In genomic region chr12:104908024-104908781, GRCm38 (mm10) we compare ENCODE assay signal across 13 mouse cellular contexts. TPM values are rescaled to one million over a fixed set of nuclear protein-coding genes. Genes with fewer than 3 reads are reported as not detected.
DNase-seq lines count a peak whose midpoint lies in the region; ATAC-seq lines count a peak whose summit lies in the region.
"Had no signal": no experiment of that assay in that cellular context is flagged by ENCODE, and none has a peak within 500 bp of the region (broad histone marks: within the 10 kb centered on the region; RNA-seq: fewer than 3 reads in every experiment).

No protein-coding gene starts in this region.

- H3K36me3 ChIP-seq in forebrain, embryonic 10.5 days (replicated peaks) = no peaks in the 10 kb centered on the region
- no peaks in the 10 kb centered on the region for H3K36me3 ChIP-seq in forebrain, embryonic 11.5 days (ENCODE audit: control insufficient read depth, insufficient read depth, low read length)
- H3K36me3 ChIP-seq in neural tube, embryonic 15.5 days = no peaks in the 10 kb centered on the region
- H3K36me3 ChIP-seq in liver, embryonic 11.5 days (ENCODE audit: control insufficient read depth, insufficient read depth, low read length) = no peaks in the 10 kb centered on the region
- H3K36me3 ChIP-seq: hindbrain, embryonic 15.5 days had no signal

- H3K9me3 ChIP-seq in forebrain, embryonic 10.5 days = peaks cover 5% of the 10 kb centered on the region; the same call in 1 of the 2 replicates
- H3K9me3 ChIP-seq in forebrain, embryonic 11.5 days (ENCODE audit: control insufficient read depth, low read length) = no peaks in the 10 kb centered on the region
- H3K9me3 ChIP-seq in neural tube, embryonic 15.5 days (replicated peaks) = no peaks in the 10 kb centered on the region
- peaks cover 4% of the 10 kb centered on the region; the same call in 1 of the 2 replicates for H3K9me3 ChIP-seq in liver, embryonic 11.5 days (ENCODE audit: control insufficient read depth, low read length)
- H3K9me3 ChIP-seq: hindbrain, embryonic 15.5 days had no signal

- H3K27me3 ChIP-seq in forebrain, embryonic 10.5 days (ENCODE audit: poor library complexity, severe bottlenecking) = peaks cover 67% of the 10 kb centered on the region
- H3K27me3 ChIP-seq in forebrain, embryonic 11.5 days (ENCODE audit: control insufficient read depth, insufficient read depth, low read length) = no peaks in the 10 kb centered on the region; the same call in 1 of the 2 replicates
- H3K27me3 ChIP-seq in neural tube, embryonic 15.5 days (replicated peaks) = 0 out of 2 replicates have a peak, but pooled peaks cover 3% of the 10 kb centered on the region
- H3K27me3 ChIP-seq in liver, embryonic 11.5 days (replicated peaks; ENCODE audit: control insufficient read depth, insufficient read depth, low read length) = no peaks in the 10 kb centered on the region
- H3K27me3 ChIP-seq: hindbrain, embryonic 15.5 days had no signal

- no peak overlapping the region for H3K4me2 ChIP-seq in forebrain, embryonic 11.5 days (ENCODE audit: low read depth, low read length, severe bottlenecking)
- H3K4me2 ChIP-seq in neural tube, embryonic 15.5 days = no peak overlapping the region
- H3K4me2 ChIP-seq in liver, embryonic 11.5 days = no peak overlapping the region
- H3K4me2 ChIP-seq: hindbrain, embryonic 15.5 days had no signal

- DNase-seq in forebrain, embryonic 10.5 days (ENCODE audit: extremely low spot score, low spot score) = peak; percentile 33
- DNase-seq in forebrain, embryonic 11.5 days (ENCODE audit: low spot score) = no peak
- DNase-seq in neural tube, embryonic 10.5 days (ENCODE audit: extremely low spot score, low spot score) = peak; percentile 34
- DNase-seq in liver, embryonic 11.5 days (ENCODE audit: low spot score) = no peak
- no peak for DNase-seq in T-cell, adult 2 months (ENCODE audit: low spot score)
- DNase-seq: heart, adult 2 months had no signal

- ATAC-seq in forebrain, embryonic 11.5 days (replicated peaks; ENCODE audit: low FRiP score) = no peak
- ATAC-seq in neural tube, embryonic 15.5 days (ENCODE audit: low FRiP score) = no peak
- peak; percentile 38; the same call in 1 of the 2 replicates for ATAC-seq in megakaryocyte, adult 5-6 weeks (ENCODE audit: poor library complexity, severe bottlenecking)
- no peak for ATAC-seq in liver, embryonic 11.5 days (replicated peaks; ENCODE audit: low FRiP score)
- no peak for ATAC-seq in erythroid progenitor cell, adult 5-6 weeks (replicated peaks; ENCODE audit: low FRiP score, poor library complexity, severe bottlenecking)

- peak overlapping the region; percentile 74 for H3K27ac ChIP-seq in forebrain, embryonic 10.5 days
- H3K27ac ChIP-seq in forebrain, embryonic 11.5 days (ENCODE audit: low read depth, low read length) = no peak overlapping the region
- H3K27ac ChIP-seq in neural tube, embryonic 15.5 days (replicated peaks) = no peak overlapping the region
- no peak overlapping the region for H3K27ac ChIP-seq in liver, embryonic 11.5 days (ENCODE audit: low read depth, low read length)
- H3K27ac ChIP-seq: heart, adult 2 months; hindbrain, embryonic 15.5 days; kidney, postnatal 0 days; liver, embryonic 14.5 days had no signal

- peaks cover 60% of the 10 kb centered on the region for H3K4me1 ChIP-seq in forebrain, embryonic 10.5 days
- H3K4me1 ChIP-seq in forebrain, embryonic 11.5 days (replicated peaks; ENCODE audit: control insufficient read depth, insufficient read depth, low read length) = peaks cover 12% of the 10 kb centered on the region; the same call in 1 of the 2 replicates
- peaks cover 11% of the 10 kb centered on the region; the same call in 1 of the 2 replicates for H3K4me1 ChIP-seq in neural tube, embryonic 15.5 days
- peaks cover 9% of the 10 kb centered on the region for H3K4me1 ChIP-seq in liver, embryonic 11.5 days (replicated peaks; ENCODE audit: control insufficient read depth, insufficient read depth, low read length)

- no peak overlapping the region for H3K9ac ChIP-seq in forebrain, embryonic 11.5 days (ENCODE audit: low read length)
- no peak overlapping the region for H3K9ac ChIP-seq in neural tube, embryonic 15.5 days (replicated peaks)
- H3K9ac ChIP-seq in liver, embryonic 11.5 days (ENCODE audit: low read depth, low read length) = no peak overlapping the region
- H3K9ac ChIP-seq: hindbrain, embryonic 15.5 days; liver, embryonic 14.5 days had no signal

- 2% methylated on average over 15 of the region's 15 CpGs for WGBS in forebrain, embryonic 10.5 days
- 2% methylated on average over 15 of the region's 15 CpGs for WGBS in forebrain, embryonic 11.5 days
- WGBS in neural tube, embryonic 15.5 days = 10% methylated on average over 15 of the region's 15 CpGs
- 15% methylated on average over 15 of the region's 15 CpGs for WGBS in liver, embryonic 11.5 days

- H3K4me3 ChIP-seq in forebrain, embryonic 10.5 days = peak overlapping the region; percentile 5; the same call in 1 of the 2 replicates
- no peak overlapping the region for H3K4me3 ChIP-seq in forebrain, embryonic 11.5 days (ENCODE audit: low read depth, low read length)
- H3K4me3 ChIP-seq in neural tube, embryonic 15.5 days (replicated peaks) = no peak overlapping the region
- H3K4me3 ChIP-seq in liver, embryonic 11.5 days (ENCODE audit: low read depth, low read length) = no peak overlapping the region
- H3K4me3 ChIP-seq: heart, adult 2 months; hindbrain, embryonic 15.5 days; myocyte had no signal

RNA-seq across cellular contexts. Expression of gene Clmn, which starts 43.3 kb away (rescaled TPM):
- polyA plus RNA-seq in forebrain, embryonic 10.5 days (2016; fragmentation: Nextera tagmentation; extraction: Ambion mirVana) = 1.6 and 2.1 TPM in 2 replicates
- 2.8 and 3.2 TPM in 2 replicates for polyA plus RNA-seq in forebrain, embryonic 11.5 days (2014; fragmentation: Nextera tagmentation; extraction: Ambion mirVana)
- 1.3 and 1.6 TPM in 2 replicates for polyA plus RNA-seq in neural tube, embryonic 15.5 days (2015; fragmentation: Nextera tagmentation; extraction: Ambion mirVana)
- 0.22 and 0.46 TPM in 2 replicates for total RNA-seq in megakaryocyte, adult 5-6 weeks (2015)
- 0.04 TPM in 1 of 2 replicates, not detected in the other for total RNA-seq in megakaryocyte, adult 5-6 weeks (2017)
- 1.5 and 2.1 TPM in 2 replicates for polyA plus RNA-seq in liver, embryonic 11.5 days (2014; fragmentation: Nextera tagmentation; extraction: Ambion mirVana)
- not detected in 2 replicates for total RNA-seq in erythroid progenitor cell, adult 5-6 weeks (2015; ENCODE audit: low replicate concordance)
- total RNA-seq in erythroid progenitor cell, adult 5-6 weeks (2017; ENCODE audit: low replicate concordance) = not detected in 2 replicates

Comparison
In these comparisons a context has a peak if more than half of its experiments do, and no peak if none do; other contexts are left out.
1. DNase-seq: peak in forebrain, embryonic 10.5 days (single experiment) and neural tube, embryonic 10.5 days (single experiment); none in forebrain, embryonic 11.5 days (single experiment), liver, embryonic 11.5 days (single experiment) and T-cell, adult 2 months (single experiment).